Mouse (Mus musculus): ENCODE measurements around the gene Foxa1. TPM values are rescaled to one million over a fixed set of nuclear protein-coding genes. Genes with fewer than 3 reads are reported as not detected.
A peak's percentile ranks its signal among the peaks of the same experiment; 100 is the strongest.

Foxa1 gene
- polyA plus RNA-seq, 1 experiment, result not detected

GRCm38 (mm10) chr12:57536056-57536908 is 10.4 kb downstream of the Foxa1 start:
- no peak overlapping the region for H3K27ac ChIP-seq (ENCODE audit: insufficient read depth, low read depth, low read length)
- 3% methylated on average over 25 of the region's 25 CpGs for WGBS
- TF ChIP-seq CTCF (IDR thresholded peaks at IDR 0.05; ENCODE audit: insufficient read depth, low read depth, low read length), result no peak
- TF ChIP-seq POLR2A (IDR thresholded peaks at IDR 0.05; ENCODE audit: insufficient read depth, low read depth, low read length), result no peak
- H3K4me3 ChIP-seq (ENCODE audit: insufficient read depth, low read depth, low read length), result no peak overlapping the region
- H3K4me1 ChIP-seq (ENCODE audit: control insufficient read depth, insufficient read depth, low read length), result no peaks in the 10 kb centered on the region

- Histone ChIP-seq H3K27ac (ENCODE audit: insufficient read depth, low read depth, low read length) (no peak overlapping the region), H3K4me3 (ENCODE audit: insufficient read depth, low read depth, low read length) (no peak overlapping the region), H3K4me1 (ENCODE audit: control insufficient read depth, insufficient read depth, low read length) (no peaks in the 10 kb centered on the region)
- 1% methylated on average over 39 of the region's 39 CpGs for WGBS
- TF ChIP-seq CTCF (IDR thresholded peaks at IDR 0.05; ENCODE audit: insufficient read depth, low read depth, low read length) (no peak), POLR2A (IDR thresholded peaks at IDR 0.05; ENCODE audit: insufficient read depth, low read depth, low read length) (0 out of 2 replicates have a peak, but pooled peaks have one; percentile 11)
Measured at GRCm38 (mm10) chr12:57534879-57535611, 11.7 kb downstream of the Foxa1 start.

- no peaks in the 10 kb centered on the region for H3K4me1 ChIP-seq (ENCODE audit: control insufficient read depth, insufficient read depth, low read length)
- TF ChIP-seq CTCF (IDR thresholded peaks at IDR 0.05; ENCODE audit: insufficient read depth, low read depth, low read length) (no peak), POLR2A (IDR thresholded peaks at IDR 0.05; ENCODE audit: insufficient read depth, low read depth, low read length) (no peak)
- H3K27ac ChIP-seq (ENCODE audit: insufficient read depth, low read depth, low read length), result no peak overlapping the region
- H3K4me3 ChIP-seq (ENCODE audit: insufficient read depth, low read depth, low read length), result no peak overlapping the region
- WGBS, result 3% methylated on average over 6 of the region's 6 CpGs
Measured at GRCm38 (mm10) chr12:57534517-57534878, 12.2 kb downstream of the Foxa1 start.

GRCm38 (mm10) chr12:57530474-57530873 is 16.2 kb downstream of the Foxa1 start:
- H3K4me1 ChIP-seq (ENCODE audit: control insufficient read depth, insufficient read depth, low read length), result no peaks in the 10 kb centered on the region
- no peak overlapping the region for H3K4me3 ChIP-seq (ENCODE audit: insufficient read depth, low read depth, low read length)
- TF ChIP-seq CTCF (IDR thresholded peaks at IDR 0.05; ENCODE audit: insufficient read depth, low read depth, low read length), result no peak
- no peak for TF ChIP-seq POLR2A (IDR thresholded peaks at IDR 0.05; ENCODE audit: insufficient read depth, low read depth, low read length)
- whole genome bisulfite sequencing, result 29% methylated on average over 9 of the region's 9 CpGs
- no peak overlapping the region for H3K27ac ChIP-seq (ENCODE audit: insufficient read depth, low read depth, low read length)

- Histone ChIP-seq H3K4me3 (ENCODE audit: insufficient read depth, low read depth, low read length) (no peak overlapping the region), H3K4me1 (ENCODE audit: control insufficient read depth, insufficient read depth, low read length) (no peaks in the 10 kb centered on the region), H3K27ac (ENCODE audit: insufficient read depth, low read depth, low read length) (no peak overlapping the region)
- TF ChIP-seq POLR2A (IDR thresholded peaks at IDR 0.05; ENCODE audit: insufficient read depth, low read depth, low read length), result no peak
- no peak for TF ChIP-seq CTCF (IDR thresholded peaks at IDR 0.05; ENCODE audit: insufficient read depth, low read depth, low read length)
- WGBS, result 84% methylated on average over 4 of the region's 4 CpGs
Measured at GRCm38 (mm10) chr12:57528335-57528734, 18.4 kb downstream of the Foxa1 start.

- 62% methylated on average over 12 of the region's 12 CpGs for WGBS
- TF ChIP-seq CTCF (IDR thresholded peaks at IDR 0.05; ENCODE audit: insufficient read depth, low read depth, low read length), result no peak
- TF ChIP-seq POLR2A (IDR thresholded peaks at IDR 0.05; ENCODE audit: insufficient read depth, low read depth, low read length), result no peak
- Histone ChIP-seq H3K4me1 (ENCODE audit: control insufficient read depth, insufficient read depth, low read length) (no peaks in the 10 kb centered on the region), H3K27ac (ENCODE audit: insufficient read depth, low read depth, low read length) (no peak overlapping the region), H3K4me3 (ENCODE audit: insufficient read depth, low read depth, low read length) (no peak overlapping the region)
Measured at GRCm38 (mm10) chr12:57515702-57516377, 30.9 kb downstream of the Foxa1 start.

GRCm38 (mm10) chr12:57514552-57514951 is 32.2 kb downstream of the Foxa1 start:
- TF ChIP-seq CTCF (IDR thresholded peaks at IDR 0.05; ENCODE audit: insufficient read depth, low read depth, low read length) (no peak), POLR2A (IDR thresholded peaks at IDR 0.05; ENCODE audit: insufficient read depth, low read depth, low read length) (no peak)
- H3K4me3 ChIP-seq (ENCODE audit: insufficient read depth, low read depth, low read length), result no peak overlapping the region
- no peaks in the 10 kb centered on the region for H3K4me1 ChIP-seq (ENCODE audit: control insufficient read depth, insufficient read depth, low read length)
- H3K27ac ChIP-seq (ENCODE audit: insufficient read depth, low read depth, low read length), result no peak overlapping the region
- WGBS, result 30% methylated on average over 1 of the region's 1 CpGs

GRCm38 (mm10) chr12:57511560-57511959 is 35.2 kb downstream of the Foxa1 start:
- 93% methylated on average over 5 of the region's 5 CpGs for WGBS
- H3K4me3 ChIP-seq (ENCODE audit: insufficient read depth, low read depth, low read length), result no peak overlapping the region
- H3K27ac ChIP-seq (ENCODE audit: insufficient read depth, low read depth, low read length), result no peak overlapping the region
- TF ChIP-seq CTCF (IDR thresholded peaks at IDR 0.05; ENCODE audit: insufficient read depth, low read depth, low read length) (no peak), POLR2A (IDR thresholded peaks at IDR 0.05; ENCODE audit: insufficient read depth, low read depth, low read length) (no peak)
- H3K4me1 ChIP-seq (ENCODE audit: control insufficient read depth, insufficient read depth, low read length), result no peaks in the 10 kb centered on the region
